Mouse (Mus musculus): ENCODE data around the gene Wdr44.

- TF ChIP-seq ZC3H11A (IDR thresholded peaks at IDR 0.05; ENCODE audit: borderline replicate concordance, low read depth, low read length) (no peak), CHD2 (IDR thresholded peaks at IDR 0.05; ENCODE audit: low read depth, low read length) (no peak)
Measured at GRCm38 (mm10) chrX:23810365-23810764, 117.5 kb downstream of the Wdr44 start.
